Comparison of ENCODE assay signal across 8 mouse cellular contexts in genomic region chr7:128531031-128531430, GRCm38 (mm10). TPM values are rescaled to one million over a fixed set of nuclear protein-coding genes. Genes with fewer than 3 reads are reported as not detected.
DNase-seq lines count a peak whose midpoint lies in the region; ATAC-seq lines count a peak whose summit lies in the region.

No protein-coding gene starts in this region.

- H3K4me3 ChIP-seq in midbrain, embryonic 12.5 days = no peak overlapping the region

- peaks cover 65% of the 10 kb centered on the region for H3K4me1 ChIP-seq in midbrain, embryonic 12.5 days

- WGBS in midbrain, embryonic 12.5 days = 9% methylated on average over 11 of the region's 11 CpGs

- DNase-seq in adrenal gland, adult (ENCODE audit: inconsistent age in 2 of 2, low spot score in 1 of 2) = peak; percentile 83 to 87
- no peak for DNase-seq in adrenal gland, postnatal 4 days (ENCODE audit: low spot score in 2 of 2)
- peak; percentile 40 for DNase-seq in ovary, adult 18-20 months (ENCODE audit: low spot score)
- DNase-seq in ovary, postnatal 14 days (ENCODE audit: low spot score) = no peak
- peak; percentile 38 to 55 for DNase-seq in heart, postnatal 36 days
- no peak for DNase-seq in gastrocnemius, adult 8-10 months (ENCODE audit: low spot score in 2 of 2)

- H3K27me3 ChIP-seq in midbrain, embryonic 12.5 days = peaks cover 3% of the 10 kb centered on the region

- H3K4me2 ChIP-seq in midbrain, embryonic 12.5 days (replicated peaks) = peak overlapping the region; percentile 35

- intact Hi-C loops in heart, postnatal 36 days (cut with DNase I) = no loop called here

- H3K27ac ChIP-seq in midbrain, embryonic 12.5 days (replicated peaks) = peak overlapping the region; percentile 62

- no peak overlapping the region; the same call in none of the 2 replicates for H3K9ac ChIP-seq in midbrain, embryonic 12.5 days (replicated peaks)

- ATAC-seq in midbrain, embryonic 12.5 days (ENCODE audit: low FRiP score, low read depth) = peak; percentile 57; the same call in 1 of the 2 replicates
- no peak for ATAC-seq in activated CD4-positive, CD25-positive, alpha-beta regulatory T cell, adult 4 months

- H3K9me3 ChIP-seq in midbrain, embryonic 12.5 days = no peaks in the 10 kb centered on the region

- no peaks in the 10 kb centered on the region for H3K36me3 ChIP-seq in midbrain, embryonic 12.5 days

RNA-seq across cellular contexts. Expression of gene Bag3, which starts 7.6 kb away (rescaled TPM):
- 10 to 100 TPM; 85.5 to 92.1 TPM for total RNA-seq in adrenal gland, postnatal 4 days (2021)
- 100 to 1,000 TPM; 258 to 272 TPM for total RNA-seq in heart, postnatal 36 days (2021)
- polyA plus RNA-seq in midbrain, embryonic 12.5 days (2016; fragmentation: Nextera tagmentation; extraction: Ambion mirVana) = 3.9 and 4.6 TPM in 2 replicates
- polyA plus RNA-seq in activated CD4-positive, CD25-positive, alpha-beta regulatory T cell, adult 4 months (2017; shearing (Covaris generic)) = 10 to 100 TPM in 1 of 2 experiments, 1 to 10 TPM in 1; 5.8 to 13.0 TPM
- 100 to 1,000 TPM; 114 to 137 (median 118) TPM for total RNA-seq in gastrocnemius, adult 8-10 months (2022)

Comparison
In these comparisons a context has a peak if more than half of its experiments do, and no peak if none do; other contexts are left out.
1. DNase-seq: peak in adrenal gland, adult (2 of 2), ovary, adult 18-20 months (single experiment) and heart, postnatal 36 days (2 of 2); none in adrenal gland, postnatal 4 days (0 of 2), ovary, postnatal 14 days (single experiment) and gastrocnemius, adult 8-10 months (0 of 2).